Mouse (Mus musculus): ENCODE data around the gene Scgb1c1. TPM values are rescaled to one million over a fixed set of nuclear protein-coding genes. Genes with fewer than 3 reads are reported as not detected.
A peak's percentile ranks its signal among the peaks of the same experiment; 100 is the strongest.
"Not testable (repeated sequence)": the region's sequence is repeated elsewhere in the genome, so short reads cannot be mapped to it uniquely, and the experiment has no call there.

Scgb1c1 gene
- polyA plus RNA-seq, 1 experiment, result not detected

DNA sequence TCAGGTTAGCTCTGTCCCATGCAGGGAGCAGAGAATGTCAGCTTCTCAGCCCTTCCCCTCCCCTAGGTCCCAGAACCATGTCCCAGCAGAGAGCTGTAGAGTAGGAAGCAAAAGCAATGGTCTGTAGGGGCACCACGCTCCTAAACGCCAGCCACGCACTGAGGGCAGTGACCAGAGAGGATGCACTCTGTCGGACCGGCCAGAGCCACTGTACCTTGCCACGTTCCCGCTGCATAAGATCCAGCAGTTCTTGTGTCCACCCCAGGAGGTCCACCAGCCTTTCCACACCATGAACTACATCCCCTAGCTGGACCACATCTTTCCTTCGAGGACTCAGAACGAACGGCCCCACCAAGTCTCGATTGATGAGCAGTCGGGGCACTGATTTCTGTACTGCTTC lies 19.4 kb downstream of the Scgb1c1 start:
- no peak for DNase-seq (ENCODE audit: low read depth, low spot score)
- WGBS, result 92% methylated on average over 12 of the region's 12 CpGs

DNA sequence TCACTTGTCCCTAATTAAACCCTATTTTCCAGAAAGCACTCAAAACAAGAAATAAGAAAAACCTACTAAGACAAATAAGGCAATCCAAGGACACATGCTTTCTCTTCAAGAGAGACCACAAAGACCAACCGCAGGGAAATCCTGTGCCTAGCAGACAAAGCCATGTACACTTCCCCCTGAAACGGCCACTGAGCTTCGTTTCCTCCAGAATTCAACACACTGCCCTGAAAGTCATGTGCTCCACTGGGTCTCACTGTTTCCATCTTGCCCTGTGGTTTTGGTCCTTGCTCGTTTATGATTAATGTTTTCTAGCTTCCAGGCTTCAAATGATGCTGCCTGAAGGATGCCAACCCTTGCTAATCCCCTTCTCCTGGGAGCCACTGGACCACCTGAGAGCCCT lies 28.9 kb downstream of the Scgb1c1 start:
- WGBS, result 87% methylated on average over 4 of the region's 4 CpGs
- DNase-seq (ENCODE audit: low read depth, low spot score), result no peak

DNA sequence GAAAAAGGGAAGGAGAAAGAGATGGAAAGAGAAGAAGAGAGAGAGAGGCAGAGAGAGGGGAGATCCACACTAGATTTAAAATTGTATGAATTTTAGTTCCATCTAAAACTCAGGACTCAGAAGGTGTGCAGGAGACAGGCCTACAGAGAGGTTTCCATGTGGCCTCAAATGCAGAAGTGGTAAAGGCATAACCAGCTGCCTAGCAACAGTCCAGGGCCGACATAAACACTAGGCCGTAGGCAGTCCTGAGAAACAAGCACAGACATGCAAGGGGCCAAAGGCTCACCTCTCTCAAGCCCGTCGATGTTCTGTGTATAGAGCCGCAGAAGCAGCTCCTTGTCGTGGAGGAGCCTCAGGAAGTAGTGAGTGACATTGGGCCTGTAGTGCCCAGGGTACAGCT lies 32.0 kb downstream of the Scgb1c1 start:
- WGBS, result 84% methylated on average over 6 of the region's 6 CpGs
- DNase-seq (ENCODE audit: low read depth, low spot score), result no peak

DNA sequence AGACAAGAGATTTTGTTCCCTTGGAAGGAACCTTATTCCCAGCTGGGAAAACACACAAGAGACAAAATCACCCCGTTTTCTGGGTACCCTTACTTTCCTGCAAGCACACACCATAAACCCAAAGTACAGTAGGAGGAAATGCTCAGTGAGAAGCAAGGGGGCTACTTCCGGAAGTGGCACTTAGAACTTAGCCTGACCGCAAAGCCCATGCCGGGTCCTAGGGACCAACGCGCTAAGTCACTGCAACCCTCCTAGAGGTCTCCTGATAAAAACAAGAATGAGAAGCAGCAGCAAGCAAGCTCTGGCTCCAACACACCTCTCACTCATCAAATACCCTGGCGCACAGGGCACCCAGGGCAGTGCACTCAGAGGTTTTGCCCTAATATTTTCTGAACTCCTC lies 34.0 kb downstream of the Scgb1c1 start:
- WGBS, result 83% methylated on average over 7 of the region's 7 CpGs
- no peak for DNase-seq (ENCODE audit: low read depth, low spot score)

DNA sequence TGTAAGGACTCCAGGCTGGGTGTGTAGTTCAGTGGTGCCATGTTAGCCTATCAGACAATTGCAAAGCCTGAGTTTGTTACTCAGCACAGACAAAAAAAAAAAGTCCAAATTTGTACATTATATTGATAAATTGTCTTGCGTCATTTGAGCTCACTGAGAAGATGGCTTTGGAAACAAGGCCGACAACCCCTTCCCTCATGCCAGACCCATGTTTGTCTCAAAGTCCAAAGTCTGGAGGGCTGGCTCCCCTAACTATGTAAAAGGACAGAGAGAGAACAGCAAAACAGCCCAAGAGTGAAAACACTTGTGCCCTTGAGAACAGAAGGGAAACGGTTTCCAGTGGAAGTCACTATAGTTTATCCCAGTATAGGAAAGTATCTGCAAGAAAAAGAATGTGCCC lies 35.1 kb downstream of the Scgb1c1 start:
- WGBS, result 58% methylated on average over 3 of the region's 3 CpGs
- DNase-seq (ENCODE audit: low read depth, low spot score), result no peak

DNA sequence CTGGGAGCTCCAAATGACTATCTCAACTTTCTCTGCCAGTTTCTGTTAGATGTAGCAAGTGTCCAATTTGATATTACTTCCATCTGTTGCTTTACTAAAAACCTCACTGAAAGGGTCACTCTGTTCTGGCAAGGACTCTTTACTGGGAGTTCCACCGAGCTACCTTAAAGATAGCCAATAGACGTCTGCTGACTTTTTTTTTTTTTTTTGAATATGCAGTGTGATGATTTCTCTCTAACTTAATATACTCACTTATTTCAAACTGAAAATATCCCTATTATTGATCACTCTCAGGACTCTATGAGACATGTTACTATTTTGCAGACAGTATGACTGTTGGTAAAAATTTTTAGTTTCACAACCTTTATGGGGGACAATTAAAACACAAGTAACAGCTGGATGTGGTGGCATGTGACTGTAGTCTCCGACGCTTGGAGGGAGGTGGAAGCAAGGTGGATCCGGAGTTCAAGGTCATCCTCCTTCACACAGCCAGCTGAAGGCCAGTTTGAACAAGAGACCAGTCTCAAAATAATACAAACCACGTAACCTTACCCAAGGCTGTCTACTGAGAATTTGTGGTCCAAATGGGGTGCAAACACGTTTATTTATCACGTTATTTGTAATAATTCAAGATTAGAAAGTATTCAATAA lies 35.6 kb downstream of the Scgb1c1 start:
- WGBS, result 4% methylated on average over 8 of the region's 8 CpGs
- no peak for DNase-seq (ENCODE audit: low read depth, low spot score)

DNA sequence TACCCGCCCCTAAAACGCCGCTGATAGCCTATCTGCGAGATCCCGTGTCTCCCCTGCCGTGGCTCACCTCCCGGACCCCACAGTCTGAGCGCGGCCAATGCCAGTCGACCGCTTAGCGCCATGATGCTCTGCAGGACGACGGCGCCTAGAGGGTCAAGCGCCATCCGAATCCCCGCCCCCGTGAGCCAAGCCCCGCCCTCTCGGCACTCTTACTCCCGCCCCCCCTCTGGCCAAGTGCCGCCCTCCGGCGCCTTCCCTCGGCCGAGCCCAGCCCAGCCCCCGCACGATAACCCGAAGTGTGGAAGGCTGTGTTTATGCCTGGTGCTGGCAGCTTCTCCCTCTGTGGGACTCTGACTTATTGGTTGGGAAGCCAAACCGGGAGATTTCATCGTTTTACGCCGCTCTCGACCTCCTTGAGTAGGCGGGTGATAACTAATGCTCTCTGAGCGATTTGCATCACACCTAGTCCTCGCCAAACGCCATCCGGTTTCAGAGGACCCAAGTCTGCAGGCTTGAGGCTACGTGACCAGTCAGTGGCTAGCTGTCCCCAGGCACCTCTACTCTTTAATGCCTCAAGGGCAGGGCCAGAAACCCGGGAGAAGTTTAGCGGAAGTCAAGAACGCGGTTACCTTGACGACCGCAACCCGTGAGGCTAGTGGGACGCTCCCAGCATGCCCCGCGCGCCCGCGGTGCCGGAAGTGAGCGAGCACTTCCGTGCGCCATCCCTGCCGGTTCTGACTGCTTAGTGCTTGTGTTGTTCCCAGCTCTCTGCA lies 36.5 kb downstream of the Scgb1c1 start, which contains the start of the genes Psmd13 and Sirt3:
Gene Psmd13, plus strand, starts transcription at position 273 of the 773 bp plus-strand sequence.
Gene Sirt3, minus strand, starts transcription at position 614 of the 773 bp plus-strand sequence.
- peak; percentile 84 for DNase-seq (ENCODE audit: low read depth, low spot score)
- under 1% methylated on average over 59 of the region's 59 CpGs for WGBS

DNA sequence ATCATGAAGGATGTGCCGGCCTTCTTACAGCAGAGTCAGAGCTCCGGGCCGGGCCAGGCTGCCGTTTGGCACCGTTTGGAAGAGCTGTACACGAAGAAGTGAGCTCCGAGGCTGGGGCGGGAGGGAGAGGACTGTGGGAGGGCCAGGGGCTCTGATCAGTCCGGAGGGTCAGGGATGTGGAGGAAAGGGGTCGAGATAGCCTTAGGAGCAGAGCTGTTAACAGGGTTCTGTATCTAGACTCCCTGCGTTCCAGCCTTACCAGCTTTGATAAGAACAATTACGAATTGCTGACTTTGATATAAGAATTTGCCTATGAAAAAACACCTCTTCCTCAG lies 37.1 kb downstream of the Scgb1c1 start:
- DNase-seq (ENCODE audit: low read depth, low spot score), result no peak
- WGBS, result under 1% methylated on average over 12 of the region's 12 CpGs

GRCm38 (mm10) chr7:140890636-140891035 lies 45.3 kb downstream of the Scgb1c1 start:
- WGBS, result 95% methylated on average over 16 of the region's 16 CpGs
- not testable (repeated sequence) for DNase-seq (ENCODE audit: low read depth, low spot score)

DNA sequence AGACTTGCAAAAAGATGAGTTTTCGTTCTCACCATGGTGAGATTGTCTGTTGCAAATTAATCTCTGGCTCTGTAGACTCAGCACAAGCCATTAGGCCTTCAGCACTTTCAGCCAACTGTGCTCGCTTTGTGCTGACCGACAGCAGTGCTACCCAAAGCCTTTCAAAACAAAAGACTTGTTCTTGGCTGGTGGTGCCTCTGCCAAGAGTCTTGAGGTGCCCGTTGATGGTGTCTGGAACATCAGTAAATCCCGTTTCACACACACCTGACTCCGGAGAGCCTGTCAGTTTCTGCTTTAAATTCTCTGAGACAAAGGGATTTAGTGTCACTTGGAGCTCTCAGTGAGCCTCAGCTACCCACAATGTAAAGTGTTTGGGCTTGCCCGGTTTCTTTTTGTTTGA lies 48.7 kb downstream of the Scgb1c1 start:
- no peak for DNase-seq (ENCODE audit: low read depth, low spot score)
- WGBS, result 94% methylated on average over 7 of the region's 7 CpGs

DNA sequence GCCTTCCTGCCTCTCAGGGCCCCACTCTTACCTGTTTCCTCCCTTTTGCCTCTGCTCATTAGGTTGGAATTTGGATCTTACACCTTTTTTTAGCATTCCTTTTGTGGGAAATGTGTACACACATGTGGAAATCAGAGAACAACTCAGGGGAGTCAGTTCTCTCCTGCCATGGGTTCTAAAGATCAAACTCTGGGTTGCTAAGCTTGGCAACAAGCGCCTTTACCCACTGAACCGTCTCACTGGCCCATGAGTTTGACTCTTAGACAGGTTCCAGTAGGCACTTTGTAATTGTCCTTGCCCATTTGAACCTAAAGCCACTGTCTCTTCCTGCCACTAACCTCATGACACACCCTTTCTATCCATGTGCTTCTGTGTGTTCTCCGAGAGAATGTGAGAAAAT lies 49.3 kb downstream of the Scgb1c1 start:
- no peak for DNase-seq (ENCODE audit: low read depth, low spot score)
- WGBS, result 87% methylated on average over 3 of the region's 3 CpGs

Other genes starting within 250 kb of the Scgb1c1 start
- not detected in 2 replicates for gene Olfr46, start 244.3 kb upstream of the Scgb1c1 start, polyA plus RNA-seq (2012; rRNA removed)
- not detected in 2 replicates for gene Olfr61, start 216.6 kb upstream of the Scgb1c1 start, polyA plus RNA-seq (2012; rRNA removed)
- gene Olfr53, start 199.1 kb upstream of the Scgb1c1 start, polyA plus RNA-seq (2012; rRNA removed), result not detected in 2 replicates
- not detected in 2 replicates for gene Olfr539, start 185.6 kb upstream of the Scgb1c1 start, polyA plus RNA-seq (2012; rRNA removed)
- gene Olfr45, start 163.6 kb upstream of the Scgb1c1 start, polyA plus RNA-seq (2012; rRNA removed), result not detected in 2 replicates
- gene Olfr541, start 148.3 kb upstream of the Scgb1c1 start, polyA plus RNA-seq (2012; rRNA removed), result not detected in 2 replicates
- 0.75 and 1.4 TPM in 2 replicates for gene Cyp2e1, start 81.8 kb upstream of the Scgb1c1 start, polyA plus RNA-seq (2012; rRNA removed)
- gene Syce1, start 57.7 kb upstream of the Scgb1c1 start, polyA plus RNA-seq (2012; rRNA removed), result not detected in 2 replicates
- 0.15 and 0.20 TPM in 2 replicates for gene Zfp941, start 23.4 kb upstream of the Scgb1c1 start, polyA plus RNA-seq (2012; rRNA removed)
- 47.2 and 49.4 TPM in 2 replicates for gene Urah, start 10.5 kb upstream of the Scgb1c1 start, polyA plus RNA-seq (2012; rRNA removed)
- gene Odf3, start 2.3 kb downstream of the Scgb1c1 start, polyA plus RNA-seq (2012; rRNA removed), result not detected in 2 replicates
- gene Gm45785, start 10.8 kb downstream of the Scgb1c1 start, polyA plus RNA-seq (2012; rRNA removed), result not detected in 2 replicates
- gene Ric8a, start 11.4 kb downstream of the Scgb1c1 start, polyA plus RNA-seq (2012; rRNA removed), result 93.2 and 103 TPM in 2 replicates
- gene Bet1l, start 12.0 kb downstream of the Scgb1c1 start, polyA plus RNA-seq (2012; rRNA removed), result 22.0 and 22.5 TPM in 2 replicates
- gene Psmd13, start 36.4 kb downstream of the Scgb1c1 start, polyA plus RNA-seq (2012; rRNA removed), result 79.6 and 86.8 TPM in 2 replicates
- 18.4 and 23.3 TPM in 2 replicates for gene Sirt3, start 36.8 kb downstream of the Scgb1c1 start, polyA plus RNA-seq (2012; rRNA removed)
- 3.4 and 4.4 TPM in 2 replicates for gene Cox8b, start 54.9 kb downstream of the Scgb1c1 start, polyA plus RNA-seq (2012; rRNA removed)
- 93.6 and 138 TPM in 2 replicates for gene Nlrp6, start 75.4 kb downstream of the Scgb1c1 start, polyA plus RNA-seq (2012; rRNA removed)
- gene Pgghg, start 95.8 kb downstream of the Scgb1c1 start, polyA plus RNA-seq (2012; rRNA removed), result 20.5 and 23.1 TPM in 2 replicates
- gene Ifitm5, start 104.7 kb downstream of the Scgb1c1 start, polyA plus RNA-seq (2012; rRNA removed), result 0.86 and 0.95 TPM in 2 replicates
- not detected in 2 replicates for gene Gm45717, start 110.4 kb downstream of the Scgb1c1 start, polyA plus RNA-seq (2012; rRNA removed)
- gene Ifitm2, start 110.4 kb downstream of the Scgb1c1 start, polyA plus RNA-seq (2012; rRNA removed), result 596 and 675 TPM in 2 replicates
- 138 and 161 TPM in 2 replicates for gene Ifitm1, start 121.7 kb downstream of the Scgb1c1 start, polyA plus RNA-seq (2012; rRNA removed)
- gene Ifitm3, start 165.2 kb downstream of the Scgb1c1 start, polyA plus RNA-seq (2012; rRNA removed), result 306 and 461 TPM in 2 replicates
- 6.3 and 8.3 TPM in 2 replicates for gene Ifitm6, start 172.4 kb downstream of the Scgb1c1 start, polyA plus RNA-seq (2012; rRNA removed)
- not detected in 2 replicates for gene Gm17387, start 183.6 kb downstream of the Scgb1c1 start, polyA plus RNA-seq (2012; rRNA removed)
- gene B4galnt4, start 215.6 kb downstream of the Scgb1c1 start, polyA plus RNA-seq (2012; rRNA removed), result 15.8 and 22.3 TPM in 2 replicates
- gene Pkp3, start 232.7 kb downstream of the Scgb1c1 start, polyA plus RNA-seq (2012; rRNA removed), result 101 and 143 TPM in 2 replicates